Mouse (Mus musculus) right cerebral cortex, postnatal 36 days (tissue): ENCODE data around the gene Ptprd.

Source experiments
- DNase-seq, 2 experiments: peaks; one replicate each; pipeline ENCODE4 v3.0.0; 2022; ENCODE audit warnings: low spot score in 2 of 2, mixed read lengths in 1 of 2

Gene Ptprd

DNA sequence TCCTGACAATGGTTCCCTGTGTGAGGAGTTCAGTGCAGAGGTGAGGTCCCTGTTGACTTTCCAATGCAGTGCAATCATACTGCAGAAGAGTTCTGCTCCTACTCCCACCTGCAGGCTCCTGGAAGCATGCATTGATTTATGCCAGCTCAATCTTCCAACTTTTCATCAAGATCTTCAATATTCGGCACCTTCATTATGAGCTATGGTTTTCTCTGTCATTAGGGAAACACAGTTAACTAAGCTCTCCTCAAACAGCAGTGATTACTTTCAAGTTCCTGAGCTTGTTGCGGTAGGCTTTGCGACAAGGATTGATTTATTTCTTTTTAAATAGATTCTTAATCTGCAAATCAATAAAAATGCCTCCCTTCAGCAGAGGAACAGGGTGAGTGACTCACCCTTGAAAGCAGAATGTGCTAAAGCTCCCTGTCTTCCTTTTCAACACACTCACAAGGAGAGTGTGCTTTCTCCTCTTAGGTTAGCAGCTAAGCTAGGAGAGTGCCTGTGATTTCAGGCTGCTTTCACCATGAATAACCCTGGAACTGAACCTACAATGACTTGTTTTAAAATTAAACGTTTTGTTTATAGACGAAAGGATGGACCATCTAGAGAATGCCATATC lies 1298.1 kb downstream of the Ptprd start:
- no peak for DNase-seq

DNA sequence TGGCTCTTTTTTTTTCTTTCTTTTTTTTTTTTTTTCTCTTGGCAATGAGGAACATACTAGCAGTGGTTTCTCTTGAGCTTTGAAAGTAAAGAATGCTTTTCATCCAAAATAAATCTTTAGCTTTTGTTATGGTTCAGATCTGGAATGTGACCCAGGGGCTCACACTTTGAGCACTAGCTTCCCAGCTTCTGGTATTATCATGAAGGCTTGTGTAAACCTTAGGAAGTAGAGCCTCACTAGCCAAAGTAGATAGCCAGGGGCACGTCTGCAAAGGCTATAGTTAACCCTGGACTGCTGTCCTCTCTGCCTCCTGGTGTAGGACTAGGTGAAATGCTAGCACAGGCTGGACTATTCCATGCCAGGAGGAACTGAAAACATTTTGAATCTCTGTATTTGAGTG lies 1310.1 kb downstream of the Ptprd start:
- no peak for DNase-seq

DNA sequence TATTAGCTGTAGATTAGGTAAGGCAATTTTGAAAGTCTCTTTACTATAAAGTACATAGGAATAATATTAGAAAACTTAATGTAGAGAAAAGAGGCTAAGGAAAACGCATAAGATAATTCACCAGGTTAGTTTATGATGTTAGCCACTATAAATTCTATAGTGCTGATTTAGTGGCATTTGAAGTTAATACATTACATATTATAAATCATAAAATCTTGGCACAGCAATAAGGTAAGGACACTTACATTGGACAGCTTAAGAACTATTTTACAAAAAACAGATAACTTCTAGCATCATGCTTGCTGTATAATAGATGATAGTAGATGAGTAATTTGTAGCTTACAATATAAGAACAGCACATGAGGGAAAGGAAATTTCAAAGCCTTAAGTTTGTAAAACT lies 1322.1 kb downstream of the Ptprd start:
- DNase-seq = no peak

DNA sequence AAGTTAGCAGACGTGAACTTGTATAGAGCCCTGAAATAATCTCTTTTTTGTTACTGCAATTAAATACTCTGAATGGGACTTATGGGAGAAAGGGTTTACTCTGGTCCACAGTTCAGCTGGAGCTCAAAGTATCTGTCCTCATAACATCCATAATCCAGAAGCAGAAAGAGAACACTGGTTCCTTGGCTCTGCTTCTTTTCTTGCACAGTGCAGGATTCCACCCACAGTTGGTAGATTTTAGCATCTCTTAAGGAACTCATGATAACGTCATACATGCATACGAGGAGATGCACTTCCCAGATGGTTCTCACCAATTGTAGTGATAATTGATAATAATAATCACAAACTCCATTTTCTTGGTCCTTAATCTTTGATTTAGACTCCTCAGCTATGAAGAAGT lies 1330.2 kb downstream of the Ptprd start:
- DNase-seq = no peak

DNA sequence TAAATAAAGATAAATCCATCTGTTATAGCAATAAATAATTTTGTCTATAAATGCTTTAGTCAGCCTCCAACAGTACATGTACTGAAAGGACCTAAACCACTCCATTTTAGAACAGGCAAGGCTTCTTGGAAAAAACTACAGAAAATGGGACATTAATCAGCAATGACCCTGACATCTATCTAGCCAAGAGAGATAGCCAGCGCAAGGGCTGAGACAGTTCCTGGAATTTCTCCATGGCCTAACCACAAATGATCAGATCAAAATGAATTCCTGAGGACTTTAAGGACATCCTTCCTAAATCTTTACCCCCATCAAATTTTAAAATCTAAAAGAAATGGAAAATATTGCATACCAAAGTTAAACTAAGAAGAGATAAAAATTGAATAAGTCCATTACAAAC lies 1340.8 kb downstream of the Ptprd start:
- no peak for DNase-seq

DNA sequence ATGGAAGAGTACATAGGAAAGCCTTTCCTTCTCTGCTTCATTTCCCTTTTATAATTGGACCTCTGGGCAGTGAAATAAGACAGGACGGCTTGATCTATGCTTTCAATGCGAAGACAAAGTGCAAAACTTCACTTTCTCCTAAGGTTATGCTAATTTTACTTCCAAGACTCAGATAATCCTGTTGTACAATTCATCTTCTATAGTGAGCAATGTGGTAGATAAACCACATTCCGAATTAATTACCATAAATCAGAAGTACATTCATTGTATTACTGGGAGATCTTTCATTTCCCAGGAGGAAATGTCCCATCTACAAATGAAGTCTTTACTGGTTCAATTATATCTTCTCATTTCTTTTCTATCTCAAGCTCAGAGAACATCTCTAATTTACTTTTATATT lies 1346.2 kb downstream of the Ptprd start:
- DNase-seq = no peak

DNA sequence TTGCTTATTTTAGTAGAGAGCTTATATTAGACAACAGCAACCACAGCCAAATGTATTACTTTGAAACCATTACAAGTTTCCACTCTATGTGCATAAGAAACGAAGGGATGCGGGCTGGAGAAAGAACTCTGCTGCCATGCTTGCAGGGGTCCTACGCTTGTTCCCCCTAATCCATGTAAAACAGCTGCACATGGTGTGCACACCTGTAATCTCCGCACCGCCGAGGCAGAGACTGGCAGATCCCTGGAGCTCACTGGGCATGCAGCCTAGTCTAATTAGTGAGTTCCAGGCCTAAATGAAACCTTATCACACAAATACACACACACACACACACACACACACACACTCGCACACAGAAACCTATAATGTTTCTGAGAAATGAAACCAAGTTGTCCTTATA lies 1365.5 kb downstream of the Ptprd start:
- no peak for DNase-seq

DNA sequence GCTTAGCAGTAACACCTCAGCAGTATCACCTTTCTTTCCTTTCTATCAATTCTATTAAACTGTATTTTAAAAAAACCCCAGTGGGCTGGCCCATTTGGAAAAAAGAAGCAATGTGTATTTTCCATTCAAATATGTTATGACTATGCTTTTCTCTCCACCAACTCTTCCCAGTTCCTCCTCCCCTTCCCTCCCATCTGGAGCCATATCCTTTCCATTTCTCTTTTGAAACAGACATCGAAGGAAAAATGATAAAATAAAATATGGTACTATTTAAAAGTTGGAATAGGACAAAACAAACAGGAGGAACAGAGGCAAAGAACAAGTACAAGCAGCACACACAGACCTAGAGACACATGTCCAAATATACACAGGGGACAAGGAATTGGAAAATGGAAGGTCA lies 1372.7 kb downstream of the Ptprd start:
- no peak for DNase-seq

DNA sequence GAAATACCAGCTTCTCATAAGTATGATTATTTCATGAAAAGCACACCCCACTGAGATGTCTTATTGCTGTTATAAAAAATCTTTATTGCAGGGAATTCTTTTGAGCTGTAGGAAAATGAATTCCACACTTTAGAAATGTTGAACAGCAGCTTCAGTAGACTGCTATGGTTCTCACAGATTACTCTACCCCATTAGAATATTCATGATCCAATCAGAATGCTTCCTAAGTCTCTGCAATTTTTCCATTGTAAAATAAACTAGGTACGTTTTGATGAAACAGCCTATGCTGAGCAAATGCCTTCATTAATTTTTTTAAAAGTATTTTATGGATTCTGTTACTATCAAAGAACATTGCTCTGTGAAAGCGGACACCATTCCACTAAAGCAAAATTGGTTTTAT lies 1399.6 kb downstream of the Ptprd start:
- no peak for DNase-seq

DNA sequence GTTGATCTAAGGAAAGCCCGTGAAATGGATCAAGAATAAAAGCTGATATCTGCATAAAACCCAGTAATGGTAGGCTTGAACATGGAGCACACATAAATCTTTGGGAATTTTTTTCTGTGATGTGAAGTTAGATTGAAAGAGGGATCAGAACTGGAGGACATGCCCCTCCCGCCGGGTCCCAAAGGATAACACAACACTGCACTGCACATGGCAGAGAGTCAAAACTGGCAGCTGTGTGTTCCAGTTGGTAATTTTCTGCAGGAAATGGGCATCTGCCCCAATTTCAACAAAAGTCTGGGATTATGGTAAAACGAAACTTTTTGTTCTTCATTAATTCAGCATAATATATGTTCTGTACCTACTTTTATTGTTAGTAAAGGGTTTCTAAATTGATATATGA lies 1409.1 kb downstream of the Ptprd start:
- no peak for DNase-seq

DNA sequence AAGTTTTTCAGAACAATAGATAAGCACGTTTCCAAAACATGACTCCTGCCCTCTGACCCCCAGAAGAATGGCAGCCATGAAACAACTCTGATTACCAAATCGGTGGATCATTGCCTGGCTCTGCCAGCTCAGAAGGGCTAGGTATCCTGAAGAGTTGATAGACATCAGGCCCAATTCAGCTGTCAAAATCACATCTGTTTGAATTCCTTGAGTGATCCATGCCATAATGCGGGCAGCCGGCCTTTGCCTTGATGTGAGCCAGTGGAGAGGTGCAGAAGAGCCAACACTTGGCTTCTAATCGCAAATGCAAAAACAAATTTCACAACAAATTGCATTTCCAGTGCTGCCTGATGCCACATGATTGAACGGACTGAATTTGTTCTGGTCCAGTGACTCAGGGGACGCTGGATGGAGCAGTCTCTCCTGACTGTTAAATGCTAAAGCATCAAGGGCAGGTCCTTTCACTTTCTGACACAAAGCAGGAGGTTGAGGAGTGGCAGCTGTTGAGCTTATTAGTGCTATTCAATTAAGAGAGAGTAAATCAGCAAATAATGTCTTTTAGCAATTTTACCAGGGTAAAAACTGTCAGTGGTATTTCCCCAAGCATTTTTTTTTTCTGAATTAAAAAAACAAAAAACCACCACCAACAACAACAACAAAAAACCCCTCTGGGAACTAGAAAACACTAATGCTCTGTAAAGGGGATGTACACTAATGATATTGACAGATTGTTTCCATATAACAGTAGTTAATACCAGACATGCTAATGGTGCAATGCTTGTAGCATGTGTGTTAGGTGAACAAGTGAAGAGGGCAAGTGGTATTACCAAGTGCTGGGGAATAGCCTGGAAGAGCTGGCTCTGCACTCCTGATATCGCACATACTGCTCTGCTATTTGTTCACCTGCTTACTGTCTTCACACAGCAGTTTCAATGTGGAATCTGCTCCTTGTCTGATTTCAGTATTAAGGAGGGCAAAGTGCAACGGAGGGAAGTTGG lies 1413.5 kb downstream of the Ptprd start:
- DNase-seq = no peak

DNA sequence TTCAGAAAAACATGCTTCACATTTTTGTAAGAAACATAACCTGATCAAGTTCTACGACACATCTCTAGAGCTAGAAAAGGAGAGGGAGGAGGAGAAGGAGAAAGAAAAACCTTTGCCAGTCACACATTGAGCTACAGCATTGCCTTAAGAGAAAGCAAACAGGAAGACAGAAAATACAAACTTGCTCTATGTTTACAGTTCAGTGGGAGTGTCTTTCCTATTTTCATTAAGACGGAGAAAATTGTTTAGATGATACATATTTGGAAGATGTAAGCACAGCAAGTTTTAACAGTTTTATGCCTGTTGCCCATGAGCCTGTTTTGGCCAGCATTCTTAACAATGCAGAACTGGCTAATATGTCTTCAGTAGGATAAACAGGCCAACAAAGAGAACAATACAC lies 1426.4 kb downstream of the Ptprd start:
- no peak for DNase-seq

DNA sequence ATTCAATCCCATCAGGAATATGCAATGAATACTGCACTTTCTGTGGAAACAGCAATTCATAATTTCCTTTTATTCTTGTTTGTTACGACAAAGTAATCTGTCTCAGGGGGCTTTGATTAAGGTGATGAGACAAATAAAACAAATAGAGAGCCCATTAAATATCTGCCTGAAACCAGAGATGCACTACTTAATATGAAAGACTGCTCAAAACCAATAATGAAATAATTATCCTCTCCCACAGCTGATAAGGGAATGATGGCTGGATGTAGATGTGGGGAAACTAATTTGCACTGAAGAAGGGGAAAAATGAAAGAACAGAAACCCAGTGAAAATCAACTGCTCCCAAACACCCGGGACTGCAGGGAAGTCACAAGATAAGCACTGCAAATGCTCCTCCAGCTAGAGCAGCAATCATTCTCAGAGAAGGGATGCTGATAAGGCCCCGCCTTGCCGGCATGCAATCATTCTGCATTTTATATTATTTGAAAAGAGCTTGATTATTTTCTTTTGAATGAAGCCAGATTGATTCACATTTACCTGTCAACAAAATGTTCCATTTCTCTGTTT lies 1432.1 kb downstream of the Ptprd start:
- no peak for DNase-seq

DNA sequence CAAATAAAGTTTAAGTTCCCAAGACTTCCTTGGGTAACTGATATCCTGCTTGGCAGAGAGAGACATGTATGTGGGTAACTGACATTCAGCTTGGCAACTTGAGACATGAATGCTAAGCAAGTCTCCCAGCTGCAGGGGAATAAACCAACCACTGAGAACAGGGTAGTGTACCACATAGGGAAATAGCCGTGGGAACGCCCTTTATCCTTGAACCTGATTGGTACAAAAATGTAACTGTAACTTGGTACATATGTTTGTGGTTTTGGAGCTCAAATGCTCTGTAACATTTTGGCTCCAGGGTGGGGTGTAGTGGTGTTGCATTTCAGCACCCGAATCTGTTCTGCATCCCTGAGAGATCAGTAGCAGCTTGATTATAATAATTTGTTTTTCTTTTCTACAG lies 1444.8 kb downstream of the Ptprd start:
- DNase-seq = no peak

DNA sequence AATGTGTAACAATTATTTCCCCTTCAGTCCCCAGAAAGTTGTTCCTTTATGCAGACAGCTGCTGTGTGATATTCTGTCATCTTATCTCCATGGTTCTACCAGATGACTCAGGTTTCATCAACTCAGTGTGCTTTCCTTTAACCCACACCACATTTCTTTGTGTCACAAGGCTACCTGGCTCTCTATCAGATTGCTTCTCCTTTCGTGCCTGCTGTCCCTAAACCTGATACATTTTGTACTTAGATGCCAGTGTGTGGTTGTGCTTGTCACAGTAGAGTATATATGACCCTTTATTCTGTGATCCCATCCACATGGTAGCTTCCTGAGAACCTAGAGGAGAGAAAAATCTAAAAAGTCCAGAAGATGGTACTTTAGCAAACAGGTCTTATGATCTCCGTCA lies 1445.3 kb downstream of the Ptprd start:
- no peak for DNase-seq

DNA sequence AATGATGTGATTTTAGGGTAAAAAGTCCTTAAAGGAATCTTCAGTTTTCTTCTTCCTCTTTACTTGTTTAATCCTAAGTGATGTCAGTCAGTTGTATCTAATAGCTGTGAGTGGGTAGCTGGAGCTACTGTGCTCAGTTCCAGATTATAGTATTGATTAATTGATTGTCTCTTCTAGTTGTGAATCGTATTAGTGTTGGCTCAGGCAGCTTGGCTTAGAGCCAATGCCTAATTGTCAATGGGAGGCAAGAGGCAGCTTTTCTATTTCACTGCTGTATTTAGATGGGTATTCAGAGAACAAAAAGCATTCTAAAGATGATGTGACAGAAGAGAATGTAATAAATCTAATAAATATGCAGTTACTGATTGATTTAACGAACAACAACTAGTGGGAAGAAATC lies 1461.1 kb downstream of the Ptprd start:
- no peak for DNase-seq

DNA sequence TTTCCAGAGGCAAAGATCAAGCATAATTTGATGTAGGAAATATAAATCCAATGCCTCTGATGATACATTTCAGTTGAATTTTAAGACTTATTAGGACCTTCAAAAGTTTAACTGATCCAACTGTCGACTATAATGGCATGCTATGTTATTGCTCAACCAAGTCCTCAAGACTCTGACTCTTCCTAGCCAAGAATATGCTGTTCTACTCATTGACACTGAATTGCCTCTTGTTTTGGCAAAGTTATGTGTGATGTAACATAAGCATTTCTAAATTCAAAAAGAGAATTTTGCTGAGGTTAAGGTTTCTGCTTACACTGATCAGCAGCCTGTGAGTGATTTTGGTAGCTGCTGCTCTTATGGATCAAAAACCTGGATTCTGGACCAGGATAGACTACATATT lies 1475.9 kb downstream of the Ptprd start:
- no peak for DNase-seq

DNA sequence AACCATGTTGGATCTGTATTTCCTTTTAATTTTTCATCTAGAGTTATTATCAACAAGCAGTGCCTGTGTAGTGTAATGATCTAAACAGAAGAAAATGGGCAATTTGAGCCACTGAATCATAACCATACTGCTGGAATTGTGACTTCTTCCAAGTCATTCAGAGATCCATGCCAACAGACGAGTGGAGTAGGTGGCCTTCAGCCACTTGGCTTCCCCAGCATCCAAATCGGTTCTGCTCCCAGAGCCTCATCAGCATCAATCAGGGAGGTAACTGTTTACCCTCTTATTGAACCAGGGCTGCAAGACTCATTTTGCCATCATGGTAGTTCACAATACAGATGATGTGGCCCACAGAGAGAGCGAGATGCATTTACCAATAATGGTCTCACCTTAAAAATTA lies 1536.0 kb downstream of the Ptprd start:
- DNase-seq = no peak

DNA sequence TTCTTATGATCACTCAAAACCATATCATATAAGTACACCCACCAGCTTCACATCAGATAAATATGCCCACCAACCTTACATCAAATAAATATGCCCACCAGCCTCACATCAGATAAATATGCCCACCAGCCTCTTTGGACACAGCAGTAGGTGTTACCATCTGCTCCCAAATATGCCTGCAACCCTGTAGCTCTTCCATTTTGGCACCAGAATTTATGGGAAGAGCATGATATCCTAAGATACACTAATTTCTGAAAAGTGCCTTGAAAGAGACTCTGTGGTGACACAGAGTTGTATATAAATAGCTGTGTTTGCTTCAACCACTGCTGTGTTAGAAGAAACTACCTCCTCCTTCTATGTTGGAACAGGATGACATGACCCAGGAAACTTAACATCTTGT lies 1538.5 kb downstream of the Ptprd start:
- DNase-seq = no peak

DNA sequence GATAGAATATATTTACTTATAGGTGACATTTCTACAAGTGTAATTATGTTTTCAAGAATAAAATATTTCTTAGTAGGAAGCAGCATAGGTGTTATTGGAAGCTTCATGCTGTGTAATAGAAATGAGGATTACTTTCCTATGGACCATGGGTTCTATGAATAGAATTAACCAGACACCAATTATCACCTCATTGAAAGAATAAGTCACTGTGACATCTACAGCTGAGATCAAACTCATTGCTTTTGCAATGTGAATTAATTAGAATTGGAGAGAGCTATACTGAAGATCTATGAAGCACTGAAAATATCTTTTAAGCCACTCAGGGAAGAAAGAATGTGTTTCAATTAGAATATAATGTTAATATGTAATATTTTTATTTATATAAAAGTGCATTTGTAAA lies 1539.1 kb downstream of the Ptprd start:
- no peak for DNase-seq

DNA sequence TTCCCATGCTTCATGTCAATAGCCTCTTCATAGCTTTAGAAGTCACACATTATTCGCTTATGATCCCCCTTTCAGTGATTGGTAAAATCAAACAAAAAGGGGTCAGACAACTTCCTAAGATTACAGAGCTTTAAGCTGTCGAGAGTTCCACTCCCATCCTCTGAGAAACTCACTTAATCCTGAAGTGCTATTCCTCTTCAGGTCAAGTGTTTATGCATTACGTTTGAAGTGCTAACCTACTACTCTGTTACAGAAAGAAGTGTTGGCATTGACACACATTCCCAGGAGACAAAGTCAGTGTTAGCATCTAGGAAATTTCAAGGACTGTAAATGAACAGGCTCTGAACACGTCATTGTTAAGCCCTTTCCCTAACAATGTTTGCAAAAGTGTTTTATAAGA lies 1550.0 kb downstream of the Ptprd start:
- no peak for DNase-seq

DNA sequence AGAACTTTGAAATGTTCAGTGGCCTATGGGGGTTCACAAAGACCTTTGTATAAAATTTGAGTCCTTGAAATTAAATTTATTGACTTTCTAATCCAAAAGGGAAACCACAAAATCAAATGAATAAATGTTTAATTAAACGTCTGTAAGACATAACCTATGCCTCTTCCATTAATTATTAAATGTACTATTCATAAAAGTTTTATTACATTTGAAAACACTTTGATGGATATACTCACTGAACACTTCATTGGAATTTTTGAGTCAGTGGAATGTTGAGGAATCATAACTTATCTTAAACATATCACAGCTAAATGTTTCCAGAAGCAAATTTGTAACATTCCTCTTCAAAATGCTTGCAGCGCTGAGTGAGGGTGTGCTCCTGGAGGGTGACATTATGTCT lies 1551.6 kb downstream of the Ptprd start:
- DNase-seq = no peak

DNA sequence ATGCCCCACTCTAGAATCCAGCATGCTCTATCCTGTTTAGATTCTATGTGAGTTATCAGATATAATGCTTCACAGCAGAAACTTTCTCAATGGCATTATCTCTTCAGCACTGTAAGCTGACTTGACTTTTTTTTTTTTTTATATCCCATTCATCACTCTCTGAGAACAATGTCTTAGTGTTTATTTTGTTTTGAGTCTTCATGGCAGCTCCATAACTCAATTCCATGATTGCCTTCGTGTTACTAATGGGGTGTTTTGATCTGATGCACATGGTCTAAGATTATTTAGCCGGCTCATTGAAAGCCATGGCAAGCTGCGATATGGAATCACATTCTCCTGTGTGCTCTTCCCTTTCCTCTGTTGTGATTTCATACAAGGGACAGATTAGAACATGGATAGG lies 1555.0 kb downstream of the Ptprd start:
- DNase-seq = no peak
